12 mouse cellular contexts compared by ENCODE assay signal in the genomic region with DNA sequence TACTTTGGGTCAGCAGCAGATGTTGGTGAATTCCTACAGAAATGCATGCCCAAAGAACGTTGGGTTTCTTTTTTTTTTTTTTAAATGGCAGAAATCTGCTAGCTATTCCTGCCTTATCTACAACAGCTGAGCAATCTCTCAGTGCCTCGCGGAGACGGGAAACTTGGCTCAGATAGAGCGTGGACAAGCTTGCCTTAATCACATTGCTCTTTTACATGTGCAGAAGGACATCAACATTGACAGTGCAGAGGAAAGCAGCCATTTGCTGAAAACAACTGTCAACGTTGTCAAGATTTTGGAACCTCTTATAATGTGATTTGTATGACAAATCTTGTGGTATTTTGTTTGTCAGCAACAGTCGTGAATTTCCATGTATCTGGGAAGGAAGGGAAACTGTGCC. TPM values are rescaled to one million over a fixed set of nuclear protein-coding genes. Genes with fewer than 3 reads are reported as not detected.
DNase-seq lines count a peak whose midpoint lies in the region; ATAC-seq and TF ChIP-seq lines count a peak whose summit lies in the region.
"Had no signal": no experiment of that assay in that cellular context is flagged by ENCODE, and none has a peak within 500 bp of the region (broad histone marks: within the 10 kb centered on the region; RNA-seq: fewer than 3 reads in every experiment).

No protein-coding gene starts in this region.

- H3K27me3 ChIP-seq in forebrain, embryonic 13.5 days: no peaks in the 10 kb centered on the region
- no peaks in the 10 kb centered on the region for H3K27me3 ChIP-seq in forebrain, embryonic 11.5 days (ENCODE audit: control insufficient read depth, insufficient read depth, low read length)
- H3K27me3 ChIP-seq in midbrain, embryonic 13.5 days: no peaks in the 10 kb centered on the region

- peak; percentile 48; the same call in 1 of the 2 replicates for ATAC-seq in forebrain, embryonic 13.5 days
- no peak for ATAC-seq in forebrain, embryonic 11.5 days (replicated peaks; ENCODE audit: low FRiP score)
- no peak for ATAC-seq in midbrain, embryonic 13.5 days
- ATAC-seq: activated CD4-positive, CD25-positive, alpha-beta regulatory T cell, adult 4 months had no signal

- H3K9me3 ChIP-seq in forebrain, embryonic 13.5 days (replicated peaks): no peaks in the 10 kb centered on the region
- H3K9me3 ChIP-seq in forebrain, embryonic 11.5 days (ENCODE audit: control insufficient read depth, low read length): no peaks in the 10 kb centered on the region
- no peaks in the 10 kb centered on the region for H3K9me3 ChIP-seq in midbrain, embryonic 13.5 days

- no peak overlapping the region for H3K4me2 ChIP-seq in forebrain, embryonic 13.5 days
- no peak overlapping the region for H3K4me2 ChIP-seq in forebrain, embryonic 11.5 days (ENCODE audit: low read depth, low read length, severe bottlenecking)
- H3K4me2 ChIP-seq in midbrain, embryonic 13.5 days (replicated peaks): no peak overlapping the region
- H3K4me2 ChIP-seq: liver, embryonic 11.5 days had no signal

- H3K36me3 ChIP-seq in forebrain, embryonic 13.5 days (ENCODE audit: poor library complexity, severe bottlenecking): no peaks in the 10 kb centered on the region
- H3K36me3 ChIP-seq in forebrain, embryonic 11.5 days (ENCODE audit: control insufficient read depth, insufficient read depth, low read length): no peaks in the 10 kb centered on the region
- no peaks in the 10 kb centered on the region for H3K36me3 ChIP-seq in midbrain, embryonic 13.5 days

- no peak for DNase-seq in forebrain, embryonic 11.5 days (ENCODE audit: low spot score)
- no peak for DNase-seq in left cerebral cortex, adult 2 months (ENCODE audit: extremely low spot score in 1 of 2, low spot score in 2 of 2)
- no peak for DNase-seq in left cerebral cortex, adult 11 months (ENCODE audit: low spot score)
- DNase-seq in left cerebral cortex, postnatal 25 days (ENCODE audit: low spot score in 2 of 2): peak; percentile 14 to 56
- DNase-seq in cerebellum, postnatal 4 days (ENCODE audit: low spot score in 2 of 2): no peak
- DNase-seq: kidney, postnatal 14 days had no signal

- H3K4me3 ChIP-seq in forebrain, embryonic 13.5 days: no peak overlapping the region
- H3K4me3 ChIP-seq in forebrain, embryonic 11.5 days (ENCODE audit: low read depth, low read length): no peak overlapping the region
- H3K4me3 ChIP-seq in left cerebral cortex, adult 2 months: no peak overlapping the region
- no peak overlapping the region for H3K4me3 ChIP-seq in cortical plate, adult 2 months (ENCODE audit: insufficient read depth, low read length)
- no peak overlapping the region for H3K4me3 ChIP-seq in midbrain, embryonic 13.5 days (replicated peaks)
- H3K4me3 ChIP-seq: erythroblast, embryonic 14.5 days had no signal

- intact Hi-C loops in left cerebral cortex, adult 2 months (cut with DNase I): no loop called here
- intact Hi-C loops in left cerebral cortex, postnatal 25 days (cut with DNase I): loop anchor here (2.0 kb wide), 1 partner anchor 371 kb away; no protein-coding TSS in a partner anchor

- WGBS in forebrain, embryonic 13.5 days: 83% methylated on average over 7 of the region's 7 CpGs
- 87% methylated on average over 7 of the region's 7 CpGs for WGBS in forebrain, embryonic 11.5 days
- WGBS in midbrain, embryonic 13.5 days: 83% methylated on average over 7 of the region's 7 CpGs

- no peak for TF ChIP-seq CTCF in left cerebral cortex, adult 2 months (IDR thresholded peaks at IDR 0.05)
- no peak for TF ChIP-seq CTCF in cortical plate, adult 2 months (IDR thresholded peaks at IDR 0.05; ENCODE audit: extremely low read depth, insufficient read depth, low read length)

- H3K9ac ChIP-seq in forebrain, embryonic 13.5 days: no peak overlapping the region
- H3K9ac ChIP-seq in forebrain, embryonic 11.5 days (ENCODE audit: low read length): no peak overlapping the region
- H3K9ac ChIP-seq in midbrain, embryonic 13.5 days (replicated peaks): no peak overlapping the region

- no peak for TF ChIP-seq POLR2A in cortical plate, adult 2 months (IDR thresholded peaks at IDR 0.05; ENCODE audit: extremely low read depth, insufficient read depth, low read length)

- H3K4me1 ChIP-seq in forebrain, embryonic 13.5 days: peaks cover 4% of the 10 kb centered on the region; the same call in 1 of the 2 replicates
- H3K4me1 ChIP-seq in forebrain, embryonic 11.5 days (replicated peaks; ENCODE audit: control insufficient read depth, insufficient read depth, low read length): no peaks in the 10 kb centered on the region
- no peaks in the 10 kb centered on the region; the same call in 1 of the 2 replicates for H3K4me1 ChIP-seq in cortical plate, adult 2 months (ENCODE audit: control insufficient read depth, insufficient read depth, low read length)
- 0 out of 2 replicates have a peak, but pooled peaks cover 7% of the 10 kb centered on the region for H3K4me1 ChIP-seq in midbrain, embryonic 13.5 days (replicated peaks)

- no peak overlapping the region for H3K27ac ChIP-seq in forebrain, embryonic 13.5 days
- H3K27ac ChIP-seq in forebrain, embryonic 11.5 days (ENCODE audit: low read depth, low read length): no peak overlapping the region
- H3K27ac ChIP-seq in left cerebral cortex, adult 2 months: peak overlapping the region; percentile 65
- H3K27ac ChIP-seq in cortical plate, adult 2 months (ENCODE audit: insufficient read depth, low read length): peak overlapping the region; percentile 59; the same call in 1 of the 2 replicates
- H3K27ac ChIP-seq in midbrain, embryonic 13.5 days: no peak overlapping the region

RNA-seq across cellular contexts. Expression of gene Mef2c, which starts 22.5 kb away (rescaled TPM):
- 58.2 and 60.4 TPM in 2 replicates for polyA plus RNA-seq in forebrain, embryonic 13.5 days (2015; fragmentation: Nextera tagmentation; extraction: Ambion mirVana)
- polyA plus RNA-seq in forebrain, embryonic 11.5 days (2014; fragmentation: Nextera tagmentation; extraction: Ambion mirVana): 18.0 and 19.0 TPM in 2 replicates
- total RNA-seq in left cerebral cortex, adult 2 months (2021): 100 to 1,000 TPM; 545 to 647 TPM
- polyA plus RNA-seq in cortical plate, adult 2 months (2012; rRNA removed): 308 and 319 TPM in 2 replicates
- total RNA-seq in left cerebral cortex, postnatal 25 days (2021): 100 to 1,000 TPM; 688 to 732 TPM
- 12.9 and 15.2 TPM in 2 replicates for polyA plus RNA-seq in midbrain, embryonic 13.5 days (2015; fragmentation: Nextera tagmentation; extraction: Ambion mirVana)

Comparison
In these comparisons a context has a peak if more than half of its experiments do, and no peak if none do; other contexts are left out.
1. DNase-seq: peak in left cerebral cortex, postnatal 25 days (2 of 2); none in forebrain, embryonic 11.5 days (single experiment), left cerebral cortex, adult 2 months (0 of 2), left cerebral cortex, adult 11 months (single experiment) and cerebellum, postnatal 4 days (0 of 2).
2. H3K27ac ChIP-seq: peak in left cerebral cortex, adult 2 months (single experiment) and cortical plate, adult 2 months (single experiment); none in forebrain, embryonic 13.5 days (single experiment), forebrain, embryonic 11.5 days (single experiment) and midbrain, embryonic 13.5 days (single experiment).